ENCODE assay signal across 30 mouse cellular contexts in the genomic region with DNA sequence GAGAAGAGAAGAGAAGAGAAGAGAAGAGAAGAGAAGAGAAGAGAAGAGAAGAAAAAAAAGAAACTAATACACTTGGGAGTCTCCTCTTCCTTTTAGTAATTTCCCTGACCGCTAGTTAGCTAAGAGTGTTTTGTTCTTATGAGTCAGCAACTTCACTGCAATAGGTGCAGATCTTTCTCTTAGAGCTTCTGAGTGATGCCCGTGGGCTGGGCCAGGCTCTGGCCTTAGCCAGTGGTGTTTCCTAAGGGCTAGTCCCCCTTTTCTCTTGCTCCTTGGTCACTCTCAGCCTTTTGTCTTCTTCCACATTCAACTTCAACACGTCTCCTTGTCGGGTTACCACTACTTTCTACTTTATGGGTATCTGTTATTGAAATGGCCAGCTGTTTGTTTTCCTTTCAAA.
"Had no signal": no experiment of that assay in that cellular context is flagged by ENCODE, and none has a peak within 500 bp of the region (broad histone marks: within the 10 kb centered on the region; RNA-seq: fewer than 3 reads in every experiment).

No protein-coding gene starts in this region.

- H3K4me1 ChIP-seq: limb, embryonic 10.5 days; limb, embryonic 12.5 days; limb, embryonic 13.5 days; limb, embryonic 15.5 days; liver, embryonic 12.5 days; liver, embryonic 13.5 days; liver, embryonic 15.5 days; lung, embryonic 15.5 days; megakaryocyte, embryonic 14.5 days; midbrain, embryonic 10.5 days; midbrain, embryonic 12.5 days; midbrain, embryonic 13.5 days; midbrain, embryonic 15.5 days had no signal

- H3K9ac ChIP-seq: limb, embryonic 12.5 days; limb, embryonic 13.5 days; limb, embryonic 15.5 days; liver, embryonic 12.5 days; liver, embryonic 13.5 days; liver, embryonic 14.5 days; liver, embryonic 15.5 days; liver, postnatal 0 days; lung, embryonic 14.5 days; lung, embryonic 15.5 days; midbrain, embryonic 12.5 days; midbrain, embryonic 13.5 days; midbrain, embryonic 15.5 days had no signal

- H3K4me2 ChIP-seq: limb, embryonic 12.5 days; limb, embryonic 13.5 days; limb, embryonic 15.5 days; liver, embryonic 11.5 days; liver, embryonic 12.5 days; liver, embryonic 13.5 days; liver, embryonic 15.5 days; lung, embryonic 14.5 days; lung, embryonic 15.5 days; midbrain, embryonic 12.5 days; midbrain, embryonic 13.5 days; midbrain, embryonic 15.5 days had no signal

- H3K27me3 ChIP-seq: limb, embryonic 12.5 days; limb, embryonic 13.5 days; limb, embryonic 15.5 days; liver, embryonic 12.5 days; liver, embryonic 13.5 days; liver, embryonic 15.5 days; lung, embryonic 15.5 days; megakaryocyte, embryonic 14.5 days; midbrain, embryonic 12.5 days; midbrain, embryonic 13.5 days; midbrain, embryonic 15.5 days had no signal

- H3K27ac ChIP-seq: left cerebral cortex, adult 2 months; limb, embryonic 10.5 days; limb, embryonic 12.5 days; limb, embryonic 13.5 days; limb, embryonic 15.5 days; liver, embryonic 12.5 days; liver, embryonic 13.5 days; liver, embryonic 14.5 days; liver, embryonic 15.5 days; lung, embryonic 15.5 days; macrophage; midbrain, embryonic 10.5 days; midbrain, embryonic 12.5 days; midbrain, embryonic 13.5 days; midbrain, embryonic 15.5 days had no signal

- H3K36me3 ChIP-seq: limb, embryonic 10.5 days; limb, embryonic 12.5 days; limb, embryonic 13.5 days; limb, embryonic 15.5 days; liver, embryonic 12.5 days; liver, embryonic 13.5 days; liver, embryonic 15.5 days; lung, embryonic 15.5 days; midbrain, embryonic 10.5 days; midbrain, embryonic 15.5 days had no signal

- ATAC-seq: liver, embryonic 12.5 days; liver, postnatal 0 days; lung, postnatal 0 days; midbrain, embryonic 13.5 days; midbrain, embryonic 15.5 days; midbrain, embryonic 16.5 days had no signal

- H3K9me3 ChIP-seq: limb, embryonic 10.5 days; limb, embryonic 12.5 days; limb, embryonic 13.5 days; limb, embryonic 15.5 days; liver, embryonic 12.5 days; liver, embryonic 13.5 days; liver, embryonic 15.5 days; lung, embryonic 15.5 days; midbrain, embryonic 10.5 days; midbrain, embryonic 12.5 days; midbrain, embryonic 13.5 days; midbrain, embryonic 15.5 days had no signal

- DNase-seq: left cerebral cortex, postnatal 4 days; liver; liver, embryonic 13.5 days; liver, postnatal 0 days; lung, adult 18-20 months; lung, adult 2 months; lung, embryonic 14.5 days; lung, postnatal 10 days; lung, postnatal 14 days; lung, postnatal 36 days; lung, postnatal 4 days had no signal

- H3K4me3 ChIP-seq: left cerebral cortex, adult 2 months; limb, embryonic 10.5 days; limb, embryonic 12.5 days; limb, embryonic 13.5 days; limb, embryonic 15.5 days; liver, embryonic 12.5 days; liver, embryonic 13.5 days; liver, embryonic 15.5 days; lung, embryonic 15.5 days; megakaryocyte, embryonic 14.5 days; midbrain, embryonic 10.5 days; midbrain, embryonic 12.5 days; midbrain, embryonic 13.5 days; midbrain, embryonic 15.5 days; myocyte had no signal
